Mouse (Mus musculus) neutrophil, adult 5-6 weeks (primary cell): ENCODE data around the gene Gm10840. TPM values are rescaled to one million over a fixed set of nuclear protein-coding genes. Genes with fewer than 3 reads are reported as not detected.
"Not testable (repeated sequence)": the region's sequence is repeated elsewhere in the genome, so short reads cannot be mapped to it uniquely, and the experiment has no call there.

Source experiments
- ATAC-seq: fragments of 151-379, 151-347 bp; 2 replicates; pipeline ENCODE4 v1.8.0; 2017; ENCODE audit warnings: mild to moderate bottlenecking, moderate TSS enrichment; ENCODE audit not compliant: insufficient number of reproducible peaks, poor library complexity, low FRiP score, severe bottlenecking; ENCODE audit errors: extremely low read depth
- total RNA-seq: library from RNA; stranded (forward); fragments of 200-1000 nt; gene quantifications from 2 replicates; pipeline ENCODE4 v1.2.3, GENCODE M21; 2017

Gene Gm10840
- 2.4 and 4.1 TPM in 2 replicates for total RNA-seq

GRCm38 (mm10) chr11:106160841-106161721, at the start of gene Gm10840, which contains the start of gene Limd2:
Gm10840 (plus strand) TSS chr11:106160850.
Limd2 (minus strand) TSS chr11:106160860.
- ATAC-seq = no peak

DNA sequence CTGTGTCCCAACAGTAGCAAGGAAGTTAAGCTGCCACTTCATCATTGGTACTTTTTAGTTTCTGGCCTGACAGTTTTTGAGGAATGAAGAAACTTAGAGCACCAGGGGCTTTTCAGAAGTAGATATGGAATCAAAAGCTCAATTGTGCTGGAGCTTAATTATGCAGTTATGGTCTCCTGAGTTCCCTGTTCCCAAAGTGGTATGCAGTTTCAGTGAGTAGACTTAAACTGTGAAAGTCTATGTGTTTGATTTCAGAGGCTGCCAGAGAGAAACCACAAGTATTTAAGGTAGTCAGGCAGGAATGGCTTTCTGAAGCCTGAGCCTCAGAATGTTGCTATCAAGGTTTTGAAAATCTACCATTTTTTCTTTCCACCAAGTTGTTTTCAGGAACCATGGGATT, 49.0 kb upstream of the Gm10840 start:
- no peak for ATAC-seq

DNA sequence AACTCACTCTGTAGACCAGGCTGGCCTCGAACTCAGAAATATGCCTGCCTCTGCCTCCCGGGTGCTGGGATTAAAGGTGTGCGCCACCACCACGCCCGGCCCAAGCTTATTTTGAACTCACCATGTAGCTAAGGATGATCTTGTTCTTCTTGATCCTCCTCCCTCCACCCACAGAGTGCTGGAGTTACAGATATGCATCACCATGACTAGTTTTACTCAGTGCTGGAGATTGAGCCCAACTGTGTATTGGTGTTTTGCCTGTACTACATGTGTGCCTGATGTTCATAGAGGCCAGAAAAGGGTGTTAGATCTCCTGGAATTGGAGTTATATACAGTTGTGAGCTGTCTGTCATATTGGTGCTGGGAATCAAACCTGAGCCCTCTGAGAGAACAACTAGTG, 38.4 kb upstream of the Gm10840 start:
- no peak for ATAC-seq

- peak; percentile 70 for ATAC-seq
These were observed 37.9 kb upstream of the Gm10840 start for GRCm38 (mm10) chr11:106122736-106123135.

GRCm38 (mm10) chr11:106124784-106125183, 35.9 kb upstream of the Gm10840 start:
- no peak for ATAC-seq

GRCm38 (mm10) chr11:106125827-106126226, 34.8 kb upstream of the Gm10840 start:
- ATAC-seq = no peak

DNA sequence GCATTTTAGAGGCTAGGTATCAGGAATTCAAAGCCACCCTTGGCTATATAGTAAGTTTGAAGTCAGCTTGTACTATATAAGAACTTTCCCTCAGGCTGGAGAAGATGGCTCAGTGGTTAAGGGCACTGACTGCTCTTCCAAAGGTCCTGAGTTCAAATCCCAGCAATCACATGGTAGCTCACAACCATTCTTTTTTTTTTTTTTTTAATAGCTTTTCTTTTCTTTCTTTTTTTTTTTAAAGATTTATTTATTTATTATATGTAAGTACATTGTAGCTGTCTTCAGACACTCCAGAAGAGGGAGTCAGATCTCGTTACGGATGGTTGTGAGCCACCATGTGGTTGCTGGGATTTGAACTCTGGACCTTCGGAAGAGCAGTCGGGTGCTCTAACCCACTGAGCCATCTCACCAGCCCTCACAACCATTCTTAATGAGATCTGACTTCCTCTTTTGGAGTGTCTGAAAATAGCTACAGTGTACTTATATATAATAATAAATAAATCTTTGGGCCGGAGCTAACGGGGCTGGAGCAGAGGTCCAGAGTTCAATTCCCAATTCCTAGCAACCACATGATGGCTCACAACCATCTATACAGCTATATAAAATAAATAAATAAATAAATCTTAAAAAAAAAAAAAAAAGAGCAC, 33.8 kb upstream of the Gm10840 start:
- ATAC-seq = not testable (repeated sequence)

- no peak for ATAC-seq
These were observed 31.2 kb upstream of the Gm10840 start for GRCm38 (mm10) chr11:106129477-106129876.

DNA sequence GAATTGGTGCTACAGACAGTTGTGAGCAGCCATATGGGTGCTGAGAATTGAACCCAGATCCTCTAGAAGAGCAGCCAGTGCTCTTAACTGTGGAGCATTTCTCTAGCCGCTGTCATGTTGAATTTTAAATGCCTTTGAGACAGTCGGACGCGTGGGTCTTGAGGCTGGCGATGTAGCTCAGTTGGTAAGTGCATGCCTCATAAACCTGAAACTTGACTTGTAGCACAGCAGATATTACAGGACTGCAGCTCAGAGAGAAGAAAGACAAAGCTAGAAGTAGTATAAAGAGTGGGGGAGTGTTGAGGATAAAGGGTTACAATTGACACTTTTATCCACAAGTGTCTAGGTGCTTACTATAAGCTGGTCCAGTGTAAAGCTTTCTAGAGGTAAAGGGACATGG, 28.1 kb upstream of the Gm10840 start:
- no peak for ATAC-seq

DNA sequence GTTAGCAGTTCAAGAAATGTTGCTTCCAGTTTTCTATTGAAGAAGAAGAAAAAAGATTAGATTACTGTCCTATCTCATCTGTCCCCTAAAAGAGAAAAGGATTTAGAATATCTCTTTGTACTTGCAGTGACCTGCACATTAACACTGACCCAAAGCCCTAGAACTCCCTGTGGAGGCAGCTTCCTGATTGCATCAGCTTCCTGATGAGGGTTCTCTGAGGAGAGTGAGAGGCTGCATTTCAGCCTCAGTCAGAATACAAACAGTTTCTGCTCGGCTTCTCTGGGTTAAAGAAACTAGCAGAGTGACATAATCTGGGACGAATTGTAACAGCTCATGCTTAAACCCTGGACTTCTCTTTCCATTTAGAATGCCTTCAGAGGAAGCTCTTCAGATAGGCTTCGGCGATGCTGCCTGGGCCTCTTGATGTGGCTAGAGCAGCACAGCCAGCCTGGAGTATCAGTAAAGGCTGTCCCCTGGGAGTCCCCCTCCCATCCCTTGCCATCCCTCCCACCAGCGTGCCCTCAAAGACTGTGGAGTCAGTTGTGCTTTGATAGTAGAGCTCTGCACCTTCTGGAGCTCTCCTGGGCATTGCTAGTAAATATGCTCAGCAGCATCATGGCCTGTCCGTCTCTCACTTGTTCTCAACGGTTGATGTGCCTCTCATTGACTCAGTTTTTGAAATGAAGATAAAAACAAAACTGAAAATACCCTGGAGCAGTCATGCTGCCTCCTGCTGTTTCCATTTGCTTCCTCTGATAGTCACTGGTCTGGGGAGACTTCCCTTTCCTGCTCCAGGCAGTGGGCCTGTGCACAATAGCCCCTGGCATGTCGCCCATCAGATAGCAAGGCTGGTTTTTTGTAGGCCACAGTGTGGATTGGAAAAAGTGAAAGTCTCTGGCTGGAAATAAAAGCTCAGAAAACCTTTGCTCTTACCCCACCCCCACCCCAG, 25.8 kb upstream of the Gm10840 start:
- 0 out of 2 replicates have a peak, but pooled peaks have one; percentile 16 for ATAC-seq

- no peak for ATAC-seq
These were observed 9.4 kb upstream of the Gm10840 start for GRCm38 (mm10) chr11:106151219-106151618.

GRCm38 (mm10) chr11:106152132-106152531, 8.5 kb upstream of the Gm10840 start:
- ATAC-seq = no peak

DNA sequence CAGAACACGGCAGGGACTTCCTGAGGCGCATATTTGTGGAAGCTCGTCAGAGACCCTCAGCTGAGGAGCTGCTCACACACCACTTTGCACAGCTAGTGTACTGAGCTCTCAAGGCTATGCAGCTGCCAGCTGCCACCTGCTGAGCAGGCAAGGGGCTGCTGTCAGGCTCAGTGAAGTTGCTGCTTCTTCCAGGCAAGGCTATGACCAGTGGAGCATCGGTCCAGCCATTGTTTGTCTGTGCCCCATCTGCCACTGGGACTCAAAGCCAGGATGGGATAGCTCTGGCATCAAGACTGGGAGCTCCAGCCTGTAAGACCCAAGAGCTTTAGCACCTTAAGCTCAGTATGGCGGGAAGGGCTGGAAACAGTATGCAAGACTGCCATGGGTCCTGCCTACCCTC, 6.6 kb upstream of the Gm10840 start:
- ATAC-seq = no peak

- ATAC-seq = no peak
These were observed 5.9 kb upstream of the Gm10840 start for GRCm38 (mm10) chr11:106154770-106155169.

GRCm38 (mm10) chr11:106155761-106156160, 4.9 kb upstream of the Gm10840 start:
- no peak for ATAC-seq

- ATAC-seq = no peak
These were observed 4.4 kb upstream of the Gm10840 start for GRCm38 (mm10) chr11:106156257-106156656.

- no peak for ATAC-seq
These were observed 3.5 kb upstream of the Gm10840 start for GRCm38 (mm10) chr11:106157154-106157553.

DNA sequence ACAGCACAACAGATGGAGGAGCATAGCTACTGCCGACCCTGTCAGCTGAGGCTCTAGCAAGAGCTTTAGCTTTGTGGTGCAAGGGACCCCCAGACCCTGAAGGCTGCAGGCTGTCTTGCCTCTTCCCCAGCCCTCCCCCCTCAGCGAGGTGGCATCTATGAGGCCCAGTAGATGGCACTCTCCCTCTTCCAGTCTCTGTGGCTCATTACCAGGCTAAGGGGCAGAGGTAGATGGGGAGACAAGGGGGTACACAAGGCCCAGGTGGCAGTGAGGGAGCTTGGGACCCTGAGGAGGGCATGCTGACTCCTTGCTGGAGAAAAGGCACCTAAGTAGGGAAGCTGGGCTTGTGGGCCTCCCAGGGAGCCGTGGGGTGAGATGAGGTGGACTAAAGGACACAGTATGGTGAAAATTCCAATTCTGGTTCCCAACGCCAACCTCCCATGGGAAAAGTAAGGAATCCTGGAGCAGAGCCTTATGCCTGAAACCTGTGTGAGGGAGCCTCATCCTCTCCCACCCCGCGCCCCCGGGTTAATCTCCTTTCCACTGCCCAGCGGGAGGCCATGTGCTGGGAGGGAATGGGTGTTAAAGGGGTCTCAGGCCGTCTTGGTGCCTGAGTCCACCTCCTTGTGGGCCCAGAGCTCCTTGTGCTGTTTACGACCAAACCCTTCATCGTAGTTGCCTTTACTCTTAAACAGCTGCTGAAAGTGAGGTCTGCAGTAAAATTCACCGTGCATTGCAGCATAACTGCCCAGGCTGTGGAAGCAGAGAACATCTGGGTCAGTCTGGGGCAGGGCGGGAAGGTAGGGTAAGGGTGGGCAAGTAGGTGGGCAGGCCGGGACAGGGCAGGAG, 2.3 kb upstream of the Gm10840 start:
- peak; percentile 35; the same call in 1 of the 2 replicates for ATAC-seq
